Mouse (Mus musculus) ovary, postnatal 10 days (tissue): ENCODE measurements around the gene Ccdc47.

ENCODE experiments used
- DNase-seq: peaks from one replicate; pipeline ENCODE4 v3.0.0; 2022; ENCODE audit warnings: low spot score

Gene Ccdc47

GRCm38 (mm10) chr11:106198277-106198676, 17.9 kb downstream of the Ccdc47 start:
- no peak for DNase-seq

DNA sequence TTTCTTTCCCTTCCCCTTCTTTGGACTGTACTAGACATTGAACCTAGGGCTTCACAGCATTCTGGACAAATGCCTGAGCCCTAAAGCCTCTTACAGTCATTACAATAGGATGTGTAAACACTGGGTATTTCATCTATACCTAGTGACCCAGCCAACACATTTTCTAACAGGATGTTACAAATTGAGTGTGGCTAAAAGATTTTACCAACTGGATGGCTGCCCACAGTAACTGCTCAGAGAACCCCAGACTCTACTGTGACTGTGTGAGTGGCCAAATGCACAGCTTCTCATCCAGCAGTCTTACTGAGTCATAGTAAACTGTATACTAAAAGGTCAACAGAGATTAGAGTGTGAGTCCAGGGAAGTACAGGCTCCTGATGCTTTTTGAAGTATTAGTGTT, 20.8 kb downstream of the Ccdc47 start:
- DNase-seq: no peak

GRCm38 (mm10) chr11:106194891-106195290, 21.3 kb downstream of the Ccdc47 start:
- DNase-seq: no peak

- no peak for DNase-seq
Measured at GRCm38 (mm10) chr11:106194155-106194541, 22.0 kb downstream of the Ccdc47 start.

DNA sequence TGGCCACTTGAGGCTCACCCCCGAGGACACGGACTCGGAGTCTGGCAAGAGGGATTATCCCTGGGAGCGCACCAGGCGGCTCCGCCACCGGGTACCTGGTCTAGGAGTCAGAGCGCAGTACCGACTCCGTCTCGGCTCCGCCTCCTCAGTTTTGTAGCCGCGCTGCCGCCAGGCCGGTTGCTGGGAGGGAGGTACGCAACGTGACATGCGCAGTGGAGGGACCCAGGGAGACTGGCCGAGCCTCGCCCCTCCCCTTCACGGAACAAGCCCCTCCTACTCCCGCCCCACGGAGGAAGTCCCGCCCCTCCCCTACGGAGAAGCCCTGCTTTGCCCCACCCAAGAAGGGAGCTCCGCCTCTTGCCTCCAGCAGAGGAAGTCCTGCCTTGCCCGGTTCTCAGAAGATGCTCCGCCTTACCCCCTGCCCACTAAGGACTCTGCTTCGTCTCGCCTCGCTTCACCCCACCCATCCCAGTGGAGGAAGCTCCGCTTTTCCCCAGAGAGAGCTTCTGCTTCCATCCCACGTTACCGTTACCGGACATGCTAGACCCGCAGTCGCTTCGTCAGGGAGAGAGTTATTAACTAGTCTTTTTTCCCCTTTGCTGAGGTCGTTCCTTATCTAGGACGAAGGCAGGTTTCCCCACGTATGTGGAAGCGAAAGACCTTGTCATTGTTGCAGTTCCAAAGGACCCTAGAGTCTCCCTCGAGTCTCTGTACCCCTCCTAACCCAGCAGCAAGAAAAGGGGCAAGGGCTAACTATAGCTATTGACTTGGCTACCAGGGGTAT, 22.6 kb downstream of the Ccdc47 start:
- DNase-seq: peak; percentile 92

DNA sequence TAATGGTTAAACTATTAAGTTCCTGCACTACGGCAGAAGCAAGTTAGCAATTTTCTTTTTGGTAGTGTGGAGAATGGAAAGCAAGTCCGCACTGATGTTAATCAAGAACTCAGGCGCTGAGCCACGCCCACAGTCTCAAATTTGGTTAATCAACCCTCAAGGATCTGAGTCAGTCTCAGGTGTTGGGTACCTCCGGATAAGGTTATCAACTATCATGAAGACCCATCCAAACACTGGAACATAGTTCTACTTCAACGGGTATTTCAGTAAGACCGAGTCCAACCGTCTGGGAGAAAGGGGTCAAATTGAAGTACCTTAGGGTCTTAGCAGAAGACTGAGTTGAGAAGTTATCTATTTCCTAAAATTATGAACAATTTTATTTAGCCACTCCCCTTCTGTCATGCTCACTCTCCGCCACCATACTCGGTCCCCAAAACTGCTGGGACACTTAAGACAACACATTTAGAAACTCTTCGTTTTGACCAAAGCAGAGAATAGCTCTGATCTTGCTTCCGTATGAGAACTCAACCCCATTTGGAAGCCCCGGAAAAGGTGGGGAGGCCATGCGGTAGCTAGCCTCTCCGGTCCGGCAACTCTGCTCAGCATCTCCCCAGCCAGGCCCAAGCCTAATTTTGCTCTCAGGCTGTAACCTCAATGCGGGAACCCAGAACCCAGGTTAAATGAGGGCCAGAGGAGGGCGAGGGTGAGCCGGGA, 23.3 kb downstream of the Ccdc47 start:
- no peak for DNase-seq

- no peak for DNase-seq
Measured at GRCm38 (mm10) chr11:106192241-106192640, 23.9 kb downstream of the Ccdc47 start.

GRCm38 (mm10) chr11:106191716-106192115, 24.4 kb downstream of the Ccdc47 start:
- no peak for DNase-seq

- no peak for DNase-seq
Measured at GRCm38 (mm10) chr11:106187326-106187725, 28.8 kb downstream of the Ccdc47 start.

- no peak for DNase-seq
Measured at GRCm38 (mm10) chr11:106180449-106180801, 35.7 kb downstream of the Ccdc47 start.

- DNase-seq: no peak
Measured at GRCm38 (mm10) chr11:106179711-106180448, 36.3 kb downstream of the Ccdc47 start.

DNA sequence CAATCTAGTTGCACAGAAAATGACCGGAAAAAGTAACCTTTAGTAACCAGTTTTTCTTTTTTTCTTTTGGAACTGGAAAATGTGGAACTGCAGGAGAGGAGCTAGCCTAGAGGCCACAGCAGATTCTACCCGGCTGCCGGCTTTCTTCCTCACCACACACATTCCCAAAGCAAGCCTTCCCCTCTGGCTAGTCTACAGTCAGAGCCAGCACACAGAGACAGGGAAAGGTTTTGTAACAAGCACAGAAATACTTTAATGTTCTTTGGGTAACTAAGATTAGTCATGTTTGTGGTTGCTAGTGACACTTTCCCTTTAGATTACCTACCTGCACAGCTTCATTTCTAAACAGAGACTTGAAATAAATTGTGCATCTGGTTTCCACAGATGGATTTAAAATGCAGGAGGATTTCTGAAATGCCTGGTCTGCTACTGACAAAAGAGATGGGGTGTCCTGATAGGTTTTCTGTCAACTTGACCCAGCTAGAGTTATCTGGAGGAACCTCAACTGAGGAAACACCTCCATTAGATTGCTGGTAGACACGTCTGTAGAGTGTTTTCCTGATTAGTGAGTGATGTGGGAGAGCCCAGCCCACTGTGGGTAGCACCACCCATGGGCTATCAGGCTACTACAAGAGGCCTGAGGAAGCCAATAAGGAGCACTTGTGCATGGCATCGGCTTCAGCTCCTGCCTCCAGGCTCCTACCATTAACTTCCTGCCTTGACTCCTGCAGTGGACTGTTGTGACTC, 37.9 kb downstream of the Ccdc47 start:
- DNase-seq: no peak

- DNase-seq: no peak
Measured at GRCm38 (mm10) chr11:106176372-106176771, 39.8 kb downstream of the Ccdc47 start.

DNA sequence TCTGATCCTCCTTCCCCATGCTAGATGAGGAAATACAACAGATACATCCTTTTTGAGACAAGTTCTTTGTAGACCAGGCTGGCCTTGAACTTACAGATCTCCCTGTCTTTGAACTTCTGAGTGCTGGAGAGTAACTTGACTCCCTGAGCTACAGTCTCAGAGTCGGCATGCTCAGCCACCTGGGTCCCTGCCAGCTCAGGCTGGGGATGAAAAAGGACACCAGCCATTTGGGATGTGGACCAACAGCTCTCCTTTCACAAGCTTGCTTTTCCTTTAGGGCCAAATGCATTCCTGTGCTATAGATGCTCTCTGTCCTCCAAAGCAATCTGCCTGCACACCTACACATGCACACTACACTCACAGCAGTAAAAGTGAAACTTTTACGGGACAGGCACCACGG, 41.1 kb downstream of the Ccdc47 start:
- DNase-seq: no peak

GRCm38 (mm10) chr11:106174372-106174771, 41.8 kb downstream of the Ccdc47 start:
- DNase-seq: no peak

GRCm38 (mm10) chr11:106173228-106173627, 42.9 kb downstream of the Ccdc47 start:
- DNase-seq: no peak

DNA sequence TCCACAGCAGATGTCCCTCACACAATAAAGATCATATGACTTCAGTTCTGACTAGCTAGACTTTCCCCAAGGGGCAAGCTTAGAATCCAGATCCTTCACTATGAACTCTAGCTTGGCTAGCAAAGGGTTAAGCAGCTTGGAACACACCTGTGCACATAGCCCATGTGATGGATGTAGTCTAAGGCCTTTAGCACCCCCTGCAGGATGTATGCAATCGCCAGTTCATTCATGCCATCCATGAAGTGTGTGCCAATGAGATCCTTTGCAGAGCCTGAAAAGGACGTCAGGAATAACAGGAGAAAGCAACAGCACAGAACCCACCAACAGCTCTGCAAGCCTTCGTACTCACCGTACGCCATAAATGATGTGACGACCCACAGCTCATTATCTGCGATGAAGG, 45.3 kb downstream of the Ccdc47 start:
- no peak for DNase-seq

- no peak for DNase-seq
Measured at GRCm38 (mm10) chr11:106167435-106167834, 48.7 kb downstream of the Ccdc47 start.

- no peak for DNase-seq
Measured at GRCm38 (mm10) chr11:106164601-106165180, 51.5 kb downstream of the Ccdc47 start.

- DNase-seq: no peak
Measured at GRCm38 (mm10) chr11:106163546-106163945, 52.6 kb downstream of the Ccdc47 start.

DNA sequence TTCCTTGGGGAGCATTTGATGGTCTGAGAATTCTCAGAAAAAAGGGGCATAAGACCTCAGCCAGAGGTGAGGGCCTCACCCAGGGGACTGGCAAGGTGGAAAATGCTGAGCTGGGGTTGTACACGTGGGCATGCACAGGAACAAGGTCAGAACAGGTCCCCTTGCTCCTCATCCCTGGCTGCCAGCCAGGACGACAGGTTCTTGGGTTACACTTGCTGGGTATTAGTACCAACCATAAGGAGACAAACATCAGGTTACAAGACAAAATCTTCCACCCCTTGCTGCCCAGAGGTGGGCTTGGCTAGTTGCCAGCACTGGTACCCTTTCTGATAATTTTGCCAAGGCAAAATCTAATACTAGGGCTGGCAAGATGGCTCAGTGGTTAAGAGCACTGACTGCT, 53.9 kb downstream of the Ccdc47 start:
- no peak for DNase-seq
